Mouse (Mus musculus) CH12.LX (cell line): ENCODE measurements around the gene Hoxd13. TPM values are rescaled to one million over a fixed set of nuclear protein-coding genes. Genes with fewer than 3 reads are reported as not detected.

Experiments used
- DNase-seq: peaks from one replicate; pipeline ENCODE4 v3.0.0-alpha.2; 2013; ENCODE audit errors: extremely low read depth
- H3K27ac ChIP-seq: 2 replicates; pipeline ENCODE4 v1.5.1; 2012; ENCODE audit warnings: low read depth, mild to moderate bottlenecking, control low read depth, moderate library complexity; ENCODE audit not compliant: insufficient read depth
- H3K27me3 ChIP-seq: replicated peaks from 2 replicates; pipeline ENCODE3; 2012; ENCODE audit warnings: inconsistent platforms
- H3K36me3 ChIP-seq, 2 experiments: replicated peaks in 1 of 2; 2 replicates each; pipeline versions ENCODE3 to v1.6.1; 2012; ENCODE audit warnings: inconsistent platforms in 1 of 2, low read length in 1 of 2, mild to moderate bottlenecking in 1 of 2, mixed read lengths in 1 of 2, moderate library complexity in 1 of 2; ENCODE audit not compliant: control insufficient read depth in 1 of 2, insufficient read depth in 1 of 2
- H3K4me1 ChIP-seq, 2 experiments: 2 replicates each; pipeline ENCODE4 v1.6.1; 2012; ENCODE audit warnings: inconsistent platforms in 1 of 2, moderate library complexity in 1 of 2; ENCODE audit not compliant: insufficient read depth in 2 of 2, control insufficient read depth in 1 of 2
- H3K4me2 ChIP-seq: 2 replicates; pipeline ENCODE4 v1.6.1; 2012; ENCODE audit warnings: low read depth, mild to moderate bottlenecking, control low read depth; ENCODE audit not compliant: poor library complexity, insufficient read depth, severe bottlenecking
- H3K4me3 ChIP-seq, 3 experiments: fragments of 150-350 bp in 1 of 3; sonication (generic) in 1 of 3; replicated peaks in 1 of 3; 2 replicates each; pipeline versions ENCODE3 to v1.5.1; 2011 to 2012; ENCODE audit warnings: low read depth in 2 of 3, low read length in 2 of 3, mild to moderate bottlenecking in 2 of 3, moderate library complexity in 2 of 3, control low read depth in 1 of 3, improper control_type of control experiment in 1 of 3, inconsistent platforms in 1 of 3, mixed read lengths in 1 of 3; ENCODE audit not compliant: poor library complexity in 1 of 3
- H3K79me2 ChIP-seq: replicated peaks from 2 replicates; pipeline ENCODE4 v1.6.1; 2012; ENCODE audit warnings: mild to moderate bottlenecking, moderate library complexity; ENCODE audit not compliant: control insufficient read depth, poor library complexity, insufficient read depth, severe bottlenecking; ENCODE audit errors: extremely low read depth
- H3K9ac ChIP-seq: 2 replicates; pipeline ENCODE4 v1.6.1; 2012; ENCODE audit warnings: low read depth, mild to moderate bottlenecking, control low read depth, moderate library complexity; ENCODE audit not compliant: insufficient read depth
- H3K9me3 ChIP-seq: replicated peaks from 2 replicates; pipeline ENCODE3; 2012; ENCODE audit warnings: low read length, inconsistent platforms, mixed read lengths
- CHD1 ChIP-seq: IDR thresholded peaks from 2 replicates; pipeline ENCODE4 v1.6.1; 2012; ENCODE audit warnings: low read depth, low read length, improper control_type of control experiment, inconsistent platforms
- E2F4 ChIP-seq: IDR thresholded peaks from 2 replicates; pipeline ENCODE4 v1.6.1; 2011; ENCODE audit warnings: low read depth, low read length, improper control_type of control experiment; ENCODE audit not compliant: insufficient replicate concordance
- ELF1 ChIP-seq: IDR thresholded peaks from 2 replicates; pipeline ENCODE4 v1.6.1; 2014; ENCODE audit warnings: low read depth, mild to moderate bottlenecking, inconsistent platforms, low read length, improper control_type of control experiment
- GABPA ChIP-seq: IDR thresholded peaks from 2 replicates; pipeline ENCODE4 v1.6.1; 2012; ENCODE audit warnings: low read depth, low read length, improper control_type of control experiment, inconsistent platforms; ENCODE audit not compliant: insufficient replicate concordance
- JUND ChIP-seq: conservative IDR thresholded peaks from 2 replicates; pipeline ENCODE4 v1.6.1; 2011; ENCODE audit warnings: low read depth, low read length, improper control_type of control experiment
- MAFK ChIP-seq: IDR thresholded peaks from 2 replicates; pipeline ENCODE4 v1.6.1; 2011; ENCODE audit warnings: low read length, improper control_type of control experiment; ENCODE audit not compliant: insufficient replicate concordance
- MAX ChIP-seq: IDR thresholded peaks from 2 replicates; pipeline ENCODE4 v1.6.1; 2011; ENCODE audit warnings: low read length, improper control_type of control experiment
- PAX5 ChIP-seq: IDR thresholded peaks from 2 replicates; pipeline ENCODE4 v1.6.1; 2012; ENCODE audit warnings: low read length, inconsistent platforms, mixed read lengths
- POLR2AphosphoS2 ChIP-seq: IDR thresholded peaks from 2 replicates; pipeline ENCODE4 v1.6.1; 2011; ENCODE audit warnings: low read depth, low read length, improper control_type of control experiment
- RCOR1 ChIP-seq: conservative IDR thresholded peaks from 2 replicates; pipeline ENCODE4 v1.6.1; 2012; ENCODE audit warnings: low read depth, mild to moderate bottlenecking, inconsistent platforms, low read length, improper control_type of control experiment
- ZNF384 ChIP-seq: IDR thresholded peaks from 2 replicates; pipeline ENCODE4 v1.6.1; 2012; ENCODE audit warnings: low read depth, low read length, improper control_type of control experiment, inconsistent platforms
- dilution Hi-C: fragments of 300-500 bp; cut with MboI; formaldehyde crosslinking; loops from 2 replicates; pipeline ENCODE4 v1.14.3; 2020; ENCODE audit warnings: low sequenced_read_pairs; ENCODE audit not compliant: extremely low pct_unique_long_range_greater_than_20kb, extremely low pct_ligation_motif_present
- in situ Hi-C: fragments of 300-500 bp; cut with MboI; formaldehyde crosslinking; loops from 3 replicates; pipeline ENCODE4 v1.14.3; 2019; ENCODE audit warnings: low sequenced_read_pairs, low pct_ligation_motif_present, low pct_unique_long_range_greater_than_20kb, mixed read lengths
- polyA plus RNA-seq: library from polyadenylated mRNA; unstranded; fragments of >175 nt; gene quantifications from 2 replicates; pipeline ENCODE4 v1.2.1, GENCODE M21; 2012; ENCODE audit warnings: low read depth; ENCODE audit not compliant: insufficient read length
- total RNA-seq, 2 experiments: library from RNA; depleted of rRNA; stranded (reverse); fragments of 300-350 nt in 1 of 2; fragments of >200 nt in 1 of 2; gene quantifications; 2 replicates each; pipeline ENCODE4 v1.2.3; 2012 to 2014

The Hoxd13 gene
- total and polyA plus RNA-seq, 3 experiments, result not detected

GRCm38 (mm10) chr2:74670632-74671188 is 2.6 kb downstream of the Hoxd13 start:
- Histone ChIP-seq H3K27me3 (no peaks in the 10 kb centered on the region), H3K27ac (no peak overlapping the region), H3K4me2 (no peak overlapping the region), H3K4me3 (no peak overlapping the region), H3K4me1 (0 out of 4 replicates have a peak, but pooled peaks cover 0 to 5% of the 10 kb centered on the region in 2 experiments), H3K9ac (no peak overlapping the region), H3K9me3 (peaks cover 11% of the 10 kb centered on the region), H3K36me3 (no peaks in the 10 kb centered on the region), H3K79me2 (no peaks in the 10 kb centered on the region)
- in situ Hi-C loops (loop anchor here (25.0 kb wide), 1 partner anchor 1083 kb away; the partner anchor contains the start of gene Chrna1), dilution Hi-C loops (no loop called here)
- no peak for DNase-seq
- TF ChIP-seq ELF1, result no peak
- TF ChIP-seq PAX5, result no peak
- TF ChIP-seq RCOR1, result no peak
- TF ChIP-seq GABPA, result no peak
- no peak for TF ChIP-seq POLR2AphosphoS2
- no peak for TF ChIP-seq E2F4
- no peak for TF ChIP-seq MAX
- no peak for TF ChIP-seq ZNF384

- in situ Hi-C loops (loop anchor here (25.0 kb wide), 1 partner anchor 1085 kb away; the partner anchor contains the start of gene Chrna1), dilution Hi-C loops (no loop called here)
- Histone ChIP-seq H3K4me1 (0 out of 4 replicates have a peak, but pooled peaks cover 0 to 5% of the 10 kb centered on the region in 2 experiments), H3K9me3 (peaks cover 11% of the 10 kb centered on the region), H3K36me3 (no peaks in the 10 kb centered on the region), H3K27ac (no peak overlapping the region), H3K27me3 (no peaks in the 10 kb centered on the region), H3K4me2 (peak overlapping the region; percentile 98), H3K4me3 (no peak overlapping the region), H3K9ac (peak overlapping the region; percentile 43), H3K79me2 (no peaks in the 10 kb centered on the region)
- no peak for DNase-seq
- TF ChIP-seq JUND (no peak), PAX5 (no peak), MAFK (no peak), CHD1 (no peak), POLR2AphosphoS2 (no peak), ELF1 (no peak)
These were observed 3.7 kb downstream of the Hoxd13 start for GRCm38 (mm10) chr2:74671847-74672246.
